Mouse (Mus musculus) C2C12 (cell line): Measurements from ENCODE around the gene Bbof1. TPM values are rescaled to one million over a fixed set of nuclear protein-coding genes. Genes with fewer than 3 reads are reported as not detected.

ENCODE experiments used
- H3K27me3 ChIP-seq: one replicate; pipeline ENCODE4 v1.6.1; 2011; ENCODE audit not compliant: control insufficient read depth, insufficient read depth, insufficient read length
- H3K36me3 ChIP-seq: one replicate; pipeline ENCODE4 v1.6.1; 2011; ENCODE audit not compliant: control insufficient read depth, insufficient read depth
- H3K4me3 ChIP-seq: one replicate; pipeline ENCODE4 v1.5.1; 2011; ENCODE audit warnings: mild to moderate bottlenecking, control low read depth; ENCODE audit not compliant: poor library complexity, insufficient read depth, severe bottlenecking
- H3K79me2 ChIP-seq: one replicate; pipeline ENCODE4 v1.6.1; 2011; ENCODE audit not compliant: control insufficient read depth, insufficient read depth
- H3K79me3 ChIP-seq: one replicate; pipeline ENCODE4 v1.6.1; 2011; ENCODE audit warnings: low read depth, control low read depth
- H3ac ChIP-seq: one replicate; pipeline ENCODE3; 2011; ENCODE audit warnings: low read depth; ENCODE audit not compliant: control insufficient read depth, insufficient read length
- CEBPB ChIP-seq: IDR thresholded peaks from one replicate; pipeline ENCODE4 v1.6.1; 2011; ENCODE audit warnings: low read depth, mild to moderate bottlenecking, control low read depth, moderate library complexity
- CTCF ChIP-seq: IDR thresholded peaks from one replicate; pipeline ENCODE4 v1.5.1; 2011; ENCODE audit not compliant: control insufficient read depth, insufficient read depth, insufficient read length
- FOSL1 ChIP-seq: IDR thresholded peaks from one replicate; pipeline ENCODE4 v1.8.0; 2011; ENCODE audit warnings: mild to moderate bottlenecking, low read length; ENCODE audit not compliant: poor library complexity, insufficient read depth, severe bottlenecking
- MAX ChIP-seq: IDR thresholded peaks from one replicate; pipeline ENCODE4 v1.6.1; 2011; ENCODE audit warnings: mild to moderate bottlenecking, control low read depth
- MYOD1 ChIP-seq: IDR thresholded peaks from one replicate; pipeline ENCODE4 v1.6.1; 2011; ENCODE audit warnings: low read depth; ENCODE audit not compliant: control insufficient read depth, insufficient read length
- MYOG ChIP-seq: IDR thresholded peaks from one replicate; pipeline ENCODE4 v1.6.1; 2011; ENCODE audit not compliant: control insufficient read depth, insufficient read length; ENCODE audit errors: extremely low read depth
- USF1 ChIP-seq: IDR thresholded peaks from one replicate; pipeline ENCODE4 v1.6.1; 2011; ENCODE audit warnings: low read depth, mild to moderate bottlenecking, control low read depth, moderate library complexity
- polyA plus RNA-seq: library from polyadenylated mRNA; unstranded; fragments of >200 nt; fragmentation: generic; extraction: Trizol; gene quantifications from one replicate; pipeline ENCODE4 v1.2.1, GENCODE M21; 2012; ENCODE audit warnings: missing spikeins

Gene Bbof1
- polyA plus RNA-seq, 1 experiment, result 0.25 TPM

DNA sequence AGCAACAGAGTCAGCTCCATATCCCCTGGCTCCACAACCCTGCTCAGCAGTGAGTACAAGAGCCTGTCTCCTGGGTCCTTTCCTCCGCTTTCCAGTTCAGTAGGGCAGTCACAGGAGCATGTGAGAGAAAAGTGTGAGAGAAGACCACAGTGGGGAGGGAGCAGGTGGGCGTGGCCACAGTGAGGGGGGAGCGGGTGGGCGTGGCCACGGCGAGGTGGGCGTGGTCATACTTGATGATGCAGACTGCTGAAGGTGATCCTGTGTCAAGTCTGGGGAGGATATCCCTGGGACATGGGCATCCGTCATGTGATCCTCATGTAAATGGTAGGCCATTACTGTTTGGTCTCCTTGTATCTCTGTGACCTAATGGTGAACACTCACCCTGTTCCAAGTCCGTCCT is 41.9 kb upstream of the Bbof1 start:
- Histone ChIP-seq H3K27me3 (no peaks in the 10 kb centered on the region), H3ac (no peak overlapping the region), H3K79me3 (peaks cover 35% of the 10 kb centered on the region), H3K4me3 (no peak overlapping the region), H3K36me3 (peaks cover 24% of the 10 kb centered on the region), H3K79me2 (peaks cover 43% of the 10 kb centered on the region)
- TF ChIP-seq MYOD1 (no peak), MAX (no peak), CTCF (no peak), CEBPB (no peak), USF1 (no peak), FOSL1 (no peak), MYOG (no peak)

DNA sequence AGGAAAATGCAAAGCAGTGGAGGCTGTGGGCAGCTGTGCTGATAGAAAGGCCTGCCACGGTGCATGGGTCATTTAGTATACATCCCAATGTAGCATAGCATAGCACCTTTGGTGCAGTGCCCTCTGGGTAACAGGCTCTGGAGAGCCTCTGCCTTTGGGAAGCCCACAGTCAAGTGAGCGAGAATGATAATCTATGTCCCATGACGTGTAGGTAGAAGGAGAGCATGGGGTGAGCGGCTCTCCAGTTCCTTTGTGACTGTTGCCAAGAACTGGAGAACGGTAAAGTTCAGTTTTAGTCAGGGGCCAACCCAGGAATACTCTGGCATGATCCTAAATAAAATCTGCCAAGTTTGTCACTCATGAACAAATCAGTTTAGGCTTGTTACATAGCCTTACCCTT is 37.2 kb upstream of the Bbof1 start:
- no peak overlapping the region for H3ac ChIP-seq
- no peaks in the 10 kb centered on the region for H3K27me3 ChIP-seq
- peaks cover 53% of the 10 kb centered on the region for H3K36me3 ChIP-seq
- no peaks in the 10 kb centered on the region for H3K79me2 ChIP-seq
- no peak overlapping the region for H3K4me3 ChIP-seq
- TF ChIP-seq CTCF (no peak), MYOD1 (no peak), USF1 (no peak), MAX (no peak), CEBPB (no peak), FOSL1 (no peak), MYOG (no peak)
- H3K79me3 ChIP-seq, result no peaks in the 10 kb centered on the region

DNA sequence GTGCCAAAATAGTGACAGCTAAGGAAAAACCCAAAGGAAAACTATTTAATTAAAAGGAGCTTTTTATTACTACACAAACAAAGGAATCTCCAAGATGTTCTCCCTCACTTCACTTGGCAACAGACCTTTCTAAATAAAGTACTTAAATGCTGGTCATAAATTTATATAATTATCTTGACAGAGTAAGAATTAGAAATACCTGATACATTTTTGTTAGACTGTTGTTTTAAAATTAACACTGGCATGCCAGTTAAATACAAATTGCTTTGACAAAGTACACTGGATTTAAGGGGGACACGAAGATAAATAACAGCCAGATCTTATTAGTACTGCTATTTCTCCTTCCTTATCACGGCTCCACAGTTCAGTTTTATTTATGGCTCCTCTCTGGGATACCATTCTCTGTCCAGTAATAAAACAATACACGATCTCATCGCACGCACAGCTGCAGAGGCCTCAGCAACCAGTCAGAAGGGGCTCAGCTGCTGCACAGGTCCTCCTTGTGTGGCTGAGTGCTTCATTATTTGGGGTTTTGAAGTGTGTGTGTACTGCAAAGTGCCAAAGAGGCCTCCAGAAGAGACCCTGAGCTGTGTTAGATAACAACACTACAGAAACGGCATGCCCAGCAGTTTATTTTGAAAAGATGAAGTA is 34.9 kb upstream of the Bbof1 start:
- no peaks in the 10 kb centered on the region for H3K27me3 ChIP-seq
- no peaks in the 10 kb centered on the region for H3K79me3 ChIP-seq
- H3K36me3 ChIP-seq, result peaks cover 45% of the 10 kb centered on the region
- no peaks in the 10 kb centered on the region for H3K79me2 ChIP-seq
- TF ChIP-seq MYOG (no peak), MYOD1 (no peak), USF1 (no peak), MAX (no peak), CEBPB (no peak)
- no peak overlapping the region for H3K4me3 ChIP-seq
- no peak overlapping the region for H3ac ChIP-seq

DNA sequence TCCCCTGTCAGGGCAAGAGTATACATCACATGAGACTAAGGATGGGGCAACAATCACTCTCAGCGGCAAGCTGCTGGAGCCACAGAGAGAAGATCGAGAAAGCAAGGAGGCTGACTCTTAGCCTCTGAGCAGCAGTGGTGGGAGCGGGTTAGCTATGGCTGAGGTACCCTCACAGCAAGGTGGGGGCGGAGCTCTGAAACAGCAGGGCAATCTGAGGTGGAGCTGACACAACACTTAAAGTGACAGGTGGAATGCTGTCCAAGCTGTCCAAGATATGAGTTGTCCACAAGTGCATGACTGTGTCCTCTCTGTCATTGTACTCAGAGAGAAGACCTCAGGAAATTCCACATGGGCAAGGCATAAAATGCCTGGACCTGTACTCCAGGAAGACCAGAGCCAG is 26.5 kb upstream of the Bbof1 start:
- H3K4me3 ChIP-seq, result no peak overlapping the region
- H3K79me3 ChIP-seq, result no peaks in the 10 kb centered on the region
- H3K36me3 ChIP-seq, result no peaks in the 10 kb centered on the region
- no peaks in the 10 kb centered on the region for H3K27me3 ChIP-seq
- H3K79me2 ChIP-seq, result no peaks in the 10 kb centered on the region
- H3ac ChIP-seq, result no peak overlapping the region
- TF ChIP-seq FOSL1 (no peak), MAX (no peak), MYOG (no peak), CTCF (no peak), CEBPB (no peak), USF1 (no peak), MYOD1 (no peak)

DNA sequence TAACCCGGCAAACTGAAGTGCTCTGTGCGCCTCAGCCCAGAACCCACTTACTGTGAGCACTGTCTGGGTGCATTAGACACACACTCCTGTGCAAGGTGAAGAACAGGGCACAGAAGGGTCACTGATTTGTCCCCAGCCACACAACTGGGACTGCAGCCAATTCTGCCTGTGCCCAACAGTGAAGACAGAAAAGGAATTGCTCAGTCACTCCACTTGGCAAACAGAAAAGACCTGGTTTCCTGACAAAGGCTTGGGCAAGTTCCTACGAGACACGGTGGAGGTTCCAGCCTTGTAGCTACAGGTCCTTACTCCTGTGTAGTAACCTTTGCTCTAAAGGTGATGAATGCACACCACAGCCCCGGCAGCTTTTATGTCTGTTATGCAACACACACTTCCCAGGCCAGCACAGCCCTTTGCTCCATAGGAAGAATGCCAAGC is 24.2 kb upstream of the Bbof1 start:
- H3K36me3 ChIP-seq, result no peaks in the 10 kb centered on the region
- H3ac ChIP-seq, result no peak overlapping the region
- no peak overlapping the region for H3K4me3 ChIP-seq
- TF ChIP-seq MAX, result no peak
- no peak for TF ChIP-seq MYOD1
- TF ChIP-seq CEBPB, result no peak
- no peak for TF ChIP-seq MYOG
- no peak for TF ChIP-seq FOSL1
- no peak for TF ChIP-seq USF1
- H3K27me3 ChIP-seq, result no peaks in the 10 kb centered on the region
- H3K79me2 ChIP-seq, result no peaks in the 10 kb centered on the region
- H3K79me3 ChIP-seq, result no peaks in the 10 kb centered on the region

DNA sequence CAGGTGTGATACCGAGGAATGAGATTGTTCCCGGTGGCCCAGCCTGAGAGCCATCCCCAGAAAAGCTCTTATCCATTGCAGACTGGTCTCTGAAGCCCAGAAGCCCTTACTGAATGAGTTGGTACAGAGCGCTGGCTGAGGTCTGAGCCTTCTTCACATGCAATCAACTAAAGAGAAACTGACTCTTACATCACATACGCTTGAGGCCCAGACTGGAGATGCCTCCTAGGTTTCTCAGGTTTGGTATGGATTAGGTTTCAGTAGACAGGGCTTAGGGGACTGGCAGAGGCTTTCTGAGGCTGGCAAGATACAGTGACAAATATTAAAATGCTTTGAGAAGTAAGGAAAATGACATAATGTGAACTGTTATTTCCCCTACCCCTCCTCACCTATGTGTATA is 23.5 kb upstream of the Bbof1 start:
- no peaks in the 10 kb centered on the region for H3K79me2 ChIP-seq
- no peak for TF ChIP-seq MAX
- TF ChIP-seq MYOD1, result no peak
- no peak for TF ChIP-seq MYOG
- no peak for TF ChIP-seq USF1
- TF ChIP-seq FOSL1, result no peak
- TF ChIP-seq CTCF, result no peak
- no peak for TF ChIP-seq CEBPB
- no peak overlapping the region for H3K4me3 ChIP-seq
- no peaks in the 10 kb centered on the region for H3K79me3 ChIP-seq
- H3K36me3 ChIP-seq, result no peaks in the 10 kb centered on the region
- no peaks in the 10 kb centered on the region for H3K27me3 ChIP-seq
- H3ac ChIP-seq, result no peak overlapping the region
